Mouse (Mus musculus) limb, embryonic 12.5 days (tissue): ENCODE results near the gene Prss22. TPM values are rescaled to one million over a fixed set of nuclear protein-coding genes. Genes with fewer than 3 reads are reported as not detected.
A peak's percentile ranks its signal among the peaks of the same experiment; 100 is the strongest.

Experiments used
- ATAC-seq: fragments of 200-750 bp; cut with Nextera tagmentation; 2 replicates; pipeline ENCODE4 v1.8.0; 2017; ENCODE audit warnings: low read depth, moderate TSS enrichment; ENCODE audit not compliant: insufficient number of reproducible peaks, insufficient read depth, low FRiP score, low TSS enrichment
- H3K27ac ChIP-seq: fragments of 300-500 bp; sonication (generic); 2 replicates; pipeline ENCODE4 v1.5.1; 2016; ENCODE audit warnings: mild to moderate bottlenecking, moderate library complexity
- H3K27me3 ChIP-seq: fragments of 300-500 bp; sonication (generic); 2 replicates; pipeline ENCODE4 v1.6.1; 2016; ENCODE audit warnings: mild to moderate bottlenecking, moderate library complexity
- H3K36me3 ChIP-seq: fragments of 300-500 bp; sonication (generic); 2 replicates; pipeline ENCODE4 v1.6.1; 2016; ENCODE audit warnings: mild to moderate bottlenecking, moderate library complexity
- H3K4me1 ChIP-seq: fragments of 300-500 bp; sonication (generic); replicated peaks from 2 replicates; pipeline ENCODE4 v1.6.1; 2016
- H3K4me2 ChIP-seq: fragments of 300-500 bp; sonication (generic); 2 replicates; pipeline ENCODE4 v1.6.1; 2016; ENCODE audit warnings: mild to moderate bottlenecking, moderate library complexity
- H3K4me3 ChIP-seq: fragments of 300-500 bp; sonication (generic); replicated peaks from 2 replicates; pipeline ENCODE4 v1.5.1; 2016; ENCODE audit warnings: mild to moderate bottlenecking
- H3K9ac ChIP-seq: fragments of 300-500 bp; sonication (generic); replicated peaks from 2 replicates; pipeline ENCODE4 v1.6.1; 2016; ENCODE audit warnings: mild to moderate bottlenecking, moderate library complexity
- H3K9me3 ChIP-seq: fragments of 300-500 bp; sonication (generic); 2 replicates; pipeline ENCODE4 v1.6.1; 2016; ENCODE audit warnings: mild to moderate bottlenecking, moderate library complexity
- WGBS: fragments of 180-500 bp; shearing (Covaris S2); methylation state at CpG from one replicate; pipeline ENCODE4 v1.1.7; 2016; 5-methylcytosine and 5-hydroxymethylcytosine counted together
- polyA plus RNA-seq: library from polyadenylated mRNA; unstranded; fragments of >200 nt; fragmentation: Nextera tagmentation; extraction: Ambion mirVana; gene quantifications from 2 replicates; pipeline ENCODE4 v1.2.1, GENCODE M21; 2016

Prss22 gene
- polyA plus RNA-seq, 1 experiment from 2014 or later: 0.76 TPM

GRCm38 (mm10) chr17:23998383-23998782 lies 483 bp upstream of the Prss22 start:
- Histone ChIP-seq H3K4me2 (no peak overlapping the region), H3K9ac (no peak overlapping the region), H3K27ac (no peak overlapping the region), H3K9me3 (no peaks in the 10 kb centered on the region), H3K27me3 (peaks cover 21% of the 10 kb centered on the region), H3K4me1 (0 out of 2 replicates have a peak, but pooled peaks cover 3% of the 10 kb centered on the region), H3K4me3 (no peak overlapping the region), H3K36me3 (no peaks in the 10 kb centered on the region)
- 37% methylated on average over 6 of the region's 6 CpGs for WGBS
- no peak for ATAC-seq

- Histone ChIP-seq H3K27ac (no peak overlapping the region), H3K9me3 (no peaks in the 10 kb centered on the region), H3K9ac (no peak overlapping the region), H3K4me1 (peaks cover 8% of the 10 kb centered on the region; the same call in 1 of the 2 replicates), H3K27me3 (peaks cover 21% of the 10 kb centered on the region), H3K4me3 (no peak overlapping the region), H3K4me2 (no peak overlapping the region), H3K36me3 (no peaks in the 10 kb centered on the region)
- WGBS: 28% methylated on average over 1 of the region's 1 CpGs
- ATAC-seq: no peak
Measured at GRCm38 (mm10) chr17:23995421-23995820, 2.5 kb downstream of the Prss22 start.

GRCm38 (mm10) chr17:23994667-23995066 lies 3.2 kb downstream of the Prss22 start:
- H3K27me3 ChIP-seq: peaks cover 21% of the 10 kb centered on the region
- H3K4me1 ChIP-seq: peaks cover 8% of the 10 kb centered on the region; the same call in 1 of the 2 replicates
- WGBS: 77% methylated on average over 7 of the region's 7 CpGs
- H3K36me3 ChIP-seq: no peaks in the 10 kb centered on the region
- no peak overlapping the region for H3K4me2 ChIP-seq
- no peaks in the 10 kb centered on the region for H3K9me3 ChIP-seq
- no peak overlapping the region for H3K27ac ChIP-seq
- ATAC-seq: no peak
- H3K4me3 ChIP-seq: no peak overlapping the region
- no peak overlapping the region for H3K9ac ChIP-seq

- peak overlapping the region; percentile 52 for H3K9ac ChIP-seq
- no peaks in the 10 kb centered on the region for H3K36me3 ChIP-seq
- ATAC-seq: 0 out of 2 replicates have a peak, but pooled peaks have one; percentile 33
- 14% methylated on average over 31 of the region's 31 CpGs for WGBS
- no peaks in the 10 kb centered on the region for H3K9me3 ChIP-seq
- H3K4me3 ChIP-seq: peak overlapping the region; percentile 33
- H3K4me1 ChIP-seq: peaks cover 8% of the 10 kb centered on the region; the same call in 1 of the 2 replicates
- H3K4me2 ChIP-seq: peak overlapping the region; percentile 59
- H3K27me3 ChIP-seq: peaks cover 21% of the 10 kb centered on the region
- H3K27ac ChIP-seq: no peak overlapping the region
Measured at GRCm38 (mm10) chr17:23993559-23994428, 4.1 kb downstream of the Prss22 start.

- WGBS: 62% methylated on average over 9 of the region's 9 CpGs
- H3K9ac ChIP-seq: no peak overlapping the region
- H3K36me3 ChIP-seq: no peaks in the 10 kb centered on the region
- peaks cover 18% of the 10 kb centered on the region for H3K27me3 ChIP-seq
- peak overlapping the region; percentile 33; the same call in 1 of the 2 replicates for H3K4me3 ChIP-seq
- peaks cover 8% of the 10 kb centered on the region; the same call in 1 of the 2 replicates for H3K4me1 ChIP-seq
- H3K27ac ChIP-seq: no peak overlapping the region
- ATAC-seq: 0 out of 2 replicates have a peak, but pooled peaks have one; percentile 57
- H3K4me2 ChIP-seq: peak overlapping the region; percentile 59
- no peaks in the 10 kb centered on the region for H3K9me3 ChIP-seq
Measured at GRCm38 (mm10) chr17:23992789-23993553, 4.9 kb downstream of the Prss22 start.

- Histone ChIP-seq H3K4me2 (no peak overlapping the region), H3K36me3 (no peaks in the 10 kb centered on the region), H3K9ac (no peak overlapping the region), H3K4me3 (no peak overlapping the region), H3K27me3 (peaks cover 5% of the 10 kb centered on the region; the same call in 1 of the 2 replicates), H3K27ac (no peak overlapping the region), H3K9me3 (no peaks in the 10 kb centered on the region), H3K4me1 (peaks cover 8% of the 10 kb centered on the region; the same call in 1 of the 2 replicates)
- no peak for ATAC-seq
- 41% methylated on average over 2 of the region's 2 CpGs for WGBS
Measured at GRCm38 (mm10) chr17:23989802-23990201, 8.1 kb downstream of the Prss22 start.

- H3K4me3 ChIP-seq: no peak overlapping the region
- no peaks in the 10 kb centered on the region for H3K4me1 ChIP-seq
- H3K27ac ChIP-seq: no peak overlapping the region
- H3K4me2 ChIP-seq: no peak overlapping the region
- no peaks in the 10 kb centered on the region for H3K9me3 ChIP-seq
- no peaks in the 10 kb centered on the region for H3K36me3 ChIP-seq
- no peak overlapping the region for H3K9ac ChIP-seq
- ATAC-seq: no peak
- H3K27me3 ChIP-seq: no peaks in the 10 kb centered on the region
- 89% methylated on average over 1 of the region's 1 CpGs for WGBS
Measured at GRCm38 (mm10) chr17:23984989-23985388, 12.9 kb downstream of the Prss22 start.

GRCm38 (mm10) chr17:23982912-23983311 lies 15.0 kb downstream of the Prss22 start:
- WGBS: 45% methylated on average over 4 of the region's 4 CpGs
- ATAC-seq: no peak
- Histone ChIP-seq H3K4me2 (no peak overlapping the region), H3K9ac (no peak overlapping the region), H3K27ac (no peak overlapping the region), H3K4me3 (no peak overlapping the region), H3K9me3 (no peaks in the 10 kb centered on the region), H3K27me3 (no peaks in the 10 kb centered on the region), H3K36me3 (no peaks in the 10 kb centered on the region), H3K4me1 (no peaks in the 10 kb centered on the region)

GRCm38 (mm10) chr17:23980297-23980909 lies 17.5 kb downstream of the Prss22 start, which contains the start of gene Prss30:
TSS of gene Prss30 (minus strand) at chr17:23980566.
- Histone ChIP-seq H3K4me3 (no peak within 1 kb of the TSS), H3K4me2 (no peak within 1 kb of the TSS), H3K4me1 (no peaks in the 10 kb centered on the region), H3K27ac (no peak within 1 kb of the TSS), H3K36me3 (no peaks in the 10 kb centered on the region), H3K27me3 (no peaks in the 10 kb centered on the region), H3K9me3 (no peaks in the 10 kb centered on the region), H3K9ac (no peak within 1 kb of the TSS)
- no peak for ATAC-seq
- WGBS: 82% methylated on average over 10 of the region's 10 CpGs

- Histone ChIP-seq H3K27ac (no peak overlapping the region), H3K27me3 (no peaks in the 10 kb centered on the region), H3K9me3 (no peaks in the 10 kb centered on the region), H3K36me3 (no peaks in the 10 kb centered on the region), H3K4me2 (no peak overlapping the region), H3K9ac (no peak overlapping the region), H3K4me1 (no peaks in the 10 kb centered on the region), H3K4me3 (no peak overlapping the region)
- ATAC-seq: no peak
- WGBS: 66% methylated on average over 3 of the region's 3 CpGs
Measured at GRCm38 (mm10) chr17:23979471-23979870, 18.4 kb downstream of the Prss22 start.

GRCm38 (mm10) chr17:23976665-23977064 lies 21.2 kb downstream of the Prss22 start:
- no peak overlapping the region for H3K27ac ChIP-seq
- no peak for ATAC-seq
- WGBS: 87% methylated on average over 4 of the region's 4 CpGs
- no peak overlapping the region for H3K4me3 ChIP-seq
- H3K4me2 ChIP-seq: no peak overlapping the region
- H3K36me3 ChIP-seq: no peaks in the 10 kb centered on the region
- H3K9ac ChIP-seq: no peak overlapping the region
- no peaks in the 10 kb centered on the region for H3K27me3 ChIP-seq
- H3K4me1 ChIP-seq: no peaks in the 10 kb centered on the region
- H3K9me3 ChIP-seq: no peaks in the 10 kb centered on the region
